Mouse (Mus musculus): ENCODE measurements around the gene Rft1.

GRCm38 (mm10) chr14:30694786-30695185, 40.6 kb downstream of the Rft1 start:
- TF ChIP-seq CTCF (IDR thresholded peaks at IDR 0.05; ENCODE audit: low read depth) (no peak), EP300 (IDR thresholded peaks at IDR 0.05; ENCODE audit: low read depth) (no peak)
